Mouse (Mus musculus): Measurements from ENCODE around the gene Piwil1. TPM values are rescaled to one million over a fixed set of nuclear protein-coding genes. Genes with fewer than 3 reads are reported as not detected.

The Piwil1 gene
- polyA plus RNA-seq (2012; rRNA removed), result not detected in 2 replicates

- no peak for DNase-seq (ENCODE audit: low read depth, low spot score)
- 76% methylated on average over 4 of the region's 4 CpGs for WGBS
These were observed at the start of gene Piwil1 for GRCm38 (mm10) chr5:128702224-128702623. Gene Piwil1, plus strand, starts transcription at chr5:128702524.

GRCm38 (mm10) chr5:128656496-128657135 is 45.7 kb upstream of the Piwil1 start:
- DNase-seq (ENCODE audit: low read depth, low spot score), result no peak
- 69% methylated on average over 22 of the region's 22 CpGs for WGBS

DNA sequence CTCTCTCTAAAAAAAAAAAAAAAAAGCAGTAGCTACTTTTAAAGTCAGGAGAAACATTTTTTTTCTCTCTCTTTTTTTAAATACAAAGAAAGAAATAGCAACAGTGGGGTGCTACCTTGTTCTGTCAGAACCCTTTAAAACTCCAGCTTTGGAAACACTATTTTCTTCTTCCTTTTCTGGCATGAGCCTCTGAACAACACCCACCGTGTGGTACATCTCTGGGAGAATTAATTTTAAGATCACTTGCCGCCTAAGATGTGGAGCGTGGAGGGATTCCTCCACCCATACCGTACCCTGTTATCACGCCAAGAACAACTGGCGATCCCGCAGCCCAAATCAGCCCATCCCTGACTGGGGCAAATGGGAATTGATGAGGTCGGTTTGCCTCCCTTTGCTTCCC is 42.2 kb upstream of the Piwil1 start:
- 74% methylated on average over 8 of the region's 8 CpGs for WGBS
- no peak for DNase-seq (ENCODE audit: low read depth, low spot score)

- WGBS, result 95% methylated on average over 6 of the region's 6 CpGs
These were observed 39.4 kb upstream of the Piwil1 start for GRCm38 (mm10) chr5:128662881-128663280.

GRCm38 (mm10) chr5:128663976-128664375 is 38.3 kb upstream of the Piwil1 start:
- no peak for DNase-seq (ENCODE audit: low read depth, low spot score)
- 76% methylated on average over 7 of the region's 7 CpGs for WGBS

More at GRCm38 (mm10) chr5:128662881-128663280, 39.4 kb upstream of the Piwil1 start:
- DNase-seq (ENCODE audit: low read depth, low spot score), result no peak

DNA sequence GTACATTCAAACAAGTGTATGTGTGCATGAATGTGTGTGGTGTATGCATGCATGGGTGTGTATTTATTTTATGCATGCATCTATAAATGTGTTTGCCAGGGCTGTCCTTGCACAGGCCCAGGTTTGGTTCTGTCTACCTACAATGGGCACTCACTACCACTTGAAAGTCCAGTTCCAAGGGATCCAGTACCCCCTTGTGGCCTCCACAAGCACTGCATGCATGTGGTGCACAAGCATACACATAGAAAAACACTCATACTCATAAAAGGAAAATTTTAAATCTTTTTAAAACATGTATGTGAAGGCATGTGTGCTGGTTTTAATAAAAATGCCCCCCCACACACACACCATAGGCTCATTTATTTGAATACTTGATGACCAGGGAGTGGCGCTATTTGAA is 37.3 kb upstream of the Piwil1 start:
- DNase-seq (ENCODE audit: low read depth, low spot score), result no peak
- 98% methylated on average over 1 of the region's 1 CpGs for WGBS

- no peak for DNase-seq (ENCODE audit: low read depth, low spot score)
- 56% methylated on average over 7 of the region's 7 CpGs for WGBS
These were observed 35.0 kb upstream of the Piwil1 start for GRCm38 (mm10) chr5:128667303-128667702.

DNA sequence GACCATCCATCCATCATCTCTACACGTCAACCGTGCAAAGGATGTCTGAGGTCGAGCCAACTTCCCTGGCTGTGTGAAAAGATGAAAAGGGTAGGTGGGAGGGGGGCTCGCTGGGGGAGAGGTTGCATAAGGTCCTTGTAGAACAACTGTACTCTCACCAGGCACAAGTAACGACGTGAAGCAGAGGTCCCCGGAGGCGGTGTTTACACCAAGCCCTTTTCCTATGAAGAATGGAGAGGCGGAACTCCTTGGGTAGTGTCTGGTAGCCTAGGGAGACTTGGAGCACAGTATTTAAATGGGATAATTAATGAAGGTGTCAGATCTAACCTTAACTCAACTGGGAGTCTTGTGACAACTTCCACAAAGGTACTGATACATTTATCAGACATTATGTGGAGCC is 28.2 kb upstream of the Piwil1 start:
- 71% methylated on average over 9 of the region's 9 CpGs for WGBS
- no peak for DNase-seq (ENCODE audit: low read depth, low spot score)

GRCm38 (mm10) chr5:128677373-128677772 is 25.0 kb upstream of the Piwil1 start:
- DNase-seq (ENCODE audit: low read depth, low spot score), result no peak
- WGBS, result 84% methylated on average over 4 of the region's 4 CpGs

GRCm38 (mm10) chr5:128677861-128678260 is 24.5 kb upstream of the Piwil1 start:
- DNase-seq (ENCODE audit: low read depth, low spot score), result no peak
- 75% methylated on average over 6 of the region's 6 CpGs for WGBS

DNA sequence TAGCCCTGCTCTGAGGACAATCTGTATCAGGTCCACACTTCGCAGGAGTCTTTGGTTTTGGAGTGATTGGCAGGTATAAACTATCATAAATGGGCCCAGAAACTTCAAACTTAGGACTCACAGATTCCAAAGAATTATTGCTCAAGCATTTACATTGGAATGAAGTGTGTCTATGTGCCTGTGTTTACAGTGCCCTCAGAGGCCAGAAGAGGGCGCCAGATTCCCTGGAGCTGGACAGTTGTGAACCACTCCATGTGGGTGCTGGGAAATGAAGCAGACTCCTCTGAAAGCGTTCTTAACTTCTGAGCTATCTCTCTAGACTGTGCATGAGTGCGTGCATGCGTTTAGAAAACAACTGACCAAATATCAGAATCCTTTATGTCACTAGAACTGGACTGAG is 20.9 kb upstream of the Piwil1 start:
- no peak for DNase-seq (ENCODE audit: low read depth, low spot score)
- 41% methylated on average over 5 of the region's 5 CpGs for WGBS

DNA sequence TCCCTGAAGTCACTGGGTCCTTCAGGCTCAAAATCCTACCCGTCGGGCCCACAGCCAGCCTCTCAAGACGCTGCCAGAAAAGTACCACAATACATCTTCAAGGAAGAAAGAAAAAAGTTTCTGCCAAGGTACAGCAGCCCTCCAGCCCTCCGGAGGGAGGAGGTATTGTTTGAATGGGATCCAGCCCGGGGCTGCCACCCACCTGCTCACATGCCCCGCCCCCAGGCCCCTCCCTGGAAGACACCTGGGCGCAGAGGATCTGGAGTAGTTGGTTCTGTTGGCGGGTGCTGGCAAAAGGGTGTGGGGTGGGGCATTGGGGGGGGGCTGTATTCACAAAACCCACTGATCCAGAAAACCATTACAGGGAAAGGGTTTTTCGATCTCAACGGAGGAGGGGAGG is 18.1 kb upstream of the Piwil1 start:
- 11% methylated on average over 10 of the region's 10 CpGs for WGBS
- no peak for DNase-seq (ENCODE audit: low read depth, low spot score)

DNA sequence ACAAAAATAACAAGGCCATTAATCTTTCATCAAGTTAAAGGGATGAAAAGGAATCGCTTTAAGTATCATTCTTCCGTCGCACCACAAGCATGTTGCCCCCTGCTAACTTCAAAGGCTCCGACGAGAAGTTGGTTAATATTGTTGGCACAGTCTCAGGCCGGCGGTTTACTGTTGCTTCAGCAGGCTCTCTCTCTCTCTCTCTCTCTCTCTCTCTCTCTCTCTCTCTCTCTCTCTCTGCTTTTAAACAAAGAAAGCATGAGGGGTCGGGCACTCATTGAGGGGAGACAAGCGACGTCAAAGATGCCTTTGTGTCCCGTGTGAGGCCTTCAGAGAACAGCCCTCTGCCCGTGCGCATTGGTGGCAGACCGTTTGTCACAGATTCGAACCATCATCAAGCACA is 17.7 kb upstream of the Piwil1 start:
- WGBS, result 24% methylated on average over 15 of the region's 15 CpGs
- no peak for DNase-seq (ENCODE audit: low read depth, low spot score)

- no peak for DNase-seq (ENCODE audit: low read depth, low spot score)
- 82% methylated on average over 5 of the region's 5 CpGs for WGBS
These were observed 15.2 kb upstream of the Piwil1 start for GRCm38 (mm10) chr5:128687139-128687538.

DNA sequence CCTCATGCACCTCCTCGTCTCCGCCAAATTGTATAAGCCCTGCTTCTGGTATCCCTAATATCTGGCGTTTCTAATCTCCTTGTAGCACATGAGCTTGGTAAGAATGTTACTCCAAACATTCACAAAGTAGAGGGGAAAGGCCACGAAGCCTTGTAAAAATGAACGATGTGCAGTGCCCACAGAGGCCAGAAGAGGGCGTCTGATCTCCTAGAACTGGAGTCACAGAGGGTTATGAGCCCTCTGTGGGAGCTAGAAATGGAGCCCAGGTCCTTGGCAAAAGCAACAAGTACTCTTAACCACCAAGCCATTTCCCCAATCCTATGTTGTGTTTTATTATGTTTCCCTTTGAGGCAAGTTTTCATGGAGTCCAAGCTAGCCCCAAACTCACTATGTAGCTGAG is 8.2 kb upstream of the Piwil1 start:
- WGBS, result 64% methylated on average over 6 of the region's 6 CpGs
- DNase-seq (ENCODE audit: low read depth, low spot score), result no peak

- DNase-seq (ENCODE audit: low read depth, low spot score), result no peak
- WGBS, result 61% methylated on average over 18 of the region's 18 CpGs
These were observed 7.6 kb upstream of the Piwil1 start for GRCm38 (mm10) chr5:128694611-128695325.

DNA sequence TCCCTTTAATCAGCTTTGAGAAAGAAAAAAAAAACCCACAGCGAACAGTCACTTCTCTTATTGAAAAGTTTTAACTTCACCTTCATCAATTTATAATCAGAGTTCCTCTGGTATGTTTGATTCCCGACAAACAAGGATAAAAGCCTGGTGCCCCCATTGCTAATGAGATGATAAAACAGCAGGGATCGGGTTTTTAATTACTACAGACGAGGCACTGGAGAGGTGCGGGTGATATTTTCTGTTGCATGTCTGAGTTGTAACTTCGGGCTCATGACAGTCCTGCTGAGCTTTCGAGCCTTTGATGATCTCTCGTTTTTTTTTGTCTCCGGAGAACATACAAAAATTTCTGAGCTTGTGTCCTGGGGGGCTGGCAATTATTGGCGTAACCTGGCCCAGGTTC is 5.5 kb upstream of the Piwil1 start:
- 77% methylated on average over 10 of the region's 10 CpGs for WGBS
- DNase-seq (ENCODE audit: low read depth, low spot score), result no peak

DNA sequence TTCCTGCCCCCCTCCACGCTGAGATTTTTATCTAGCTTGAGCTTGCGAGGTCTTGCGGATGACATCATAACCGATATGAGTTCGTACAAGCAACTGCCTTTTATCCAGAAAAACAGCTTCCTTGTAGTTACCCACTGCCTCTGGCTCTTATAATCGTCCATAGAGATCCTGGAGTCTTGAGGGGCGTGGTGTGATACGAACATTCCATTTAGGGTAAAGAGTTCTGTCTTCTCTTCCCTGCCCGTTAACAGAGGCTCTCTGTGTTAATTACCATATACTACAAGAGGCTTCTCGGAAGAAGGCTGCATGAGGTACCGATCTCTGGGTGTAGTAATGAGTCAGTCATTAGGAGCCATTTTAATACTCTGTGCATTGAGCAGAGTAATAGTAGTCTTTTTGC is 1.6 kb upstream of the Piwil1 start:
- DNase-seq (ENCODE audit: low read depth, low spot score), result no peak
- 41% methylated on average over 11 of the region's 11 CpGs for WGBS

DNA sequence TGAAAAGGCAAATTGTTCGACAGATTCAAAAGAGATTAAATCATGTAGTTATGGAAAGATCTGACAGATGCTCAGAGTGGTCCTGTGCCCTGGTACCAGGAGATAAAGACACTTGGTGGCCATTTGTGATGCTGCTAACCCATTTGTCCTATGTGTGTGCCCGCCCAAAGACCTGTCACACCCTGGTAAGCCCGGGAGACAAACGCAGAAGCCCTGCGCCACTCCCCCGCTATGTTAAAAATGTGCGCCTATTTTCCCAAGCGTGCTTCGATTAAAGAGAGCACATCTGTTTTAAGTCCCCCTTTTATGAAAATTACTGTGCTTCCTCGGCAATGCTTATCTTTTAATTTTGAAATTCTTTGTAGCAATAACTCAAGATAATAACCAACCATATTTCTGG is 1.4 kb downstream of the Piwil1 start:
- no peak for DNase-seq (ENCODE audit: low read depth, low spot score)
- 54% methylated on average over 10 of the region's 10 CpGs for WGBS

DNA sequence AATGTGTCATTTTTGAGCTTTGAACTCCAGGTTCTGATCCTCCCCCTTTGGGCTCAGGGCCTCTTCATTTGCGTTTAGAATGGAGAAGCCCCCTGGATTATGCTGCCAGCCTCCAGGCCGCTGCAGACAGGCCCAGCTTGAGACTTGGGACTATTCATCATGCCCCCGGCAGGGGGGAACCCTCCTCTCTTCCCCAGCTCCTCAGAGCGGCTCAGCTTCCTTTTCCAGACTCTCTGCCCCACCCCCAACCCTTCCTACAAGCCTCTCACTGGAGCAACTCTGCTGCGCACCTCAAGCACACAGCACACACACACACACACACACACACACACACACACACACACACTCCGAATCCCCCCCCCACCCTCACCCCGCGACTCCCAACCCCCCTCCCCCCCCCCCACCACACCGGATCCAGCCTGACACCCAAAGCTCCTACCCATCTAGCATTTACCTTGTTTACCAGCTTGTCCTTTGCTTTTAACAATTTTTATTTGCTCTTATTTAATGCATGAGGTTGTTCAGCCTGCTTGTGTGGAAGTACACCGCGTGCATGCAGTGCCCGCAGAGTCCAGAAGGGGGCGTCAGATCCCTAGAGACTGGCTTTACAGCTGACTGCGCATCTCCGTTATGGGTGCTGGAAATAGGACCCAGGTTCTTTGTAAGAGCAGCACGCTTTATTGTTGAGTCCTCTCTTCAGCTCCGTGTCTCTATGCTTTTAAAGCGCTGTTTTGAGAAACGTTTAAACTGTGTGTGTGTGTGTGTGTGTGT is 2.0 kb downstream of the Piwil1 start:
- 43% methylated on average over 16 of the region's 19 CpGs for WGBS
- no peak for DNase-seq (ENCODE audit: low read depth, low spot score)

- DNase-seq (ENCODE audit: low read depth, low spot score), result no peak
- 100% methylated on average over 1 of the region's 1 CpGs for WGBS
These were observed 4.1 kb downstream of the Piwil1 start for GRCm38 (mm10) chr5:128706467-128706866.

Data from large intestine, adult 2 months (tissue).